Mouse (Mus musculus): ENCODE measurements at regions not wholly inside any gene's neighbourhood (a gene's known extent, or its start where the extent isn't known, plus 50 kb on each side); places are given as distances from the start of the nearest gene placed in this dataset.
"Not testable (repeated sequence)": the region's sequence is repeated elsewhere in the genome, so short reads cannot be mapped to it uniquely, and the experiment has no call there.

GRCm38 (mm10) chr5:100309807-100310165, 106.2 kb downstream of the Sec31a start:
- DNase-seq = no peak

GRCm38 (mm10) chr5:100309071-100309806, 106.8 kb downstream of the Sec31a start:
- no peak for DNase-seq

DNA sequence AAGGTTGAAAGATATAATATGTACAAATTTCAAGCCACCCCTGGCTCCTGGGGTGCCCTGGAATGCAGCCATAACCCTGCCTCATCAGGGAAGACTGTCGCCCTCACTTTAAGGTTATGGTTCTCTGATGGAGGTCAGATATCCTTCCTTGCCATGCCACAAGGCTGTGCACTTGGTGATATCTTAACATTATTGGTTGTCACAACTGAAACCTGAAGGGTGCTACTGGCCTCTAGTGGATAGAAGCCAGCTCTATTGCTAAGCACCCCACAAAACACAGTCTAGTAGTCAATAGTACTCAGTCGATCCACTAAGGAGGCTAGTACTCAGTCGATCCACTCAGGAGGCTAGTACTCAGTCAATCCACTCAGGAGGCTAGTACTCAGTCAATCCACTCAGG, 111.6 kb downstream of the Sec31a start:
- DNase-seq = peak; percentile 25

DNA sequence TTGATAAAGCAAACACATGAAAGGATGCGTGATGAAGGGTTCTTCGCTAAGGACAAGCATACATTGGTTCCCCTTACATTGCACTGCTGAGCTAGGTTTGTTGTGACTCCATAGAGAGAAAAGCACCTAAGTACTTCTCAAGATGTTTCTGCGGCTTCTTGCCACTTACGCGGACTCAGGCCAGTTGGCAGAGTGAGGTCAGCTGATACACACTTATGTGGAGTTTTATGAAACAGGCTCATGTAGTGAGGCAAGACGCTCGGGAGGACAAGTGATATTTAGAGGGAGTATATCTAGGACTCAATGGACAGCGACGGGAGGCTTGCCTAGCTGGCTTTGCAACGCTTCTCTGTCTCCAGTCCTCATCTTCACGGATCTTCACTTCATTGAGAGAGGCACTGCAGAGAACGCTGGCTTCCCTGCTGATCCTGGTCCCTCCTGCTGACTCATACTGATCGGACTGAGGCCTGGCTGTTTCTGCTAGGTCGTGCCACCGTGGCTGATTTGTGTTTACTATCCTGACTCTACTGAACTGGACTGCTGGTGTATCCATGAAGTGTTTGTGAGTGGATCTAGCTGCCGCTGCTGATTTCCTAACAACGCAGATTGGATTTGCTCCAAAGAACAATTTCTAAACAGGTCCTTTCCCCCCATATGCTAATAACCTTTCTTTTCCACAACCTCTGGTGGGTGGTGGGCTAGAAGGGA, 113.8 kb downstream of the Sec31a start:
- DNase-seq = peak; percentile 70

- DNase-seq = no peak
Observed at GRCm38 (mm10) chr5:100299141-100299540, 116.9 kb downstream of the Sec31a start.

DNA sequence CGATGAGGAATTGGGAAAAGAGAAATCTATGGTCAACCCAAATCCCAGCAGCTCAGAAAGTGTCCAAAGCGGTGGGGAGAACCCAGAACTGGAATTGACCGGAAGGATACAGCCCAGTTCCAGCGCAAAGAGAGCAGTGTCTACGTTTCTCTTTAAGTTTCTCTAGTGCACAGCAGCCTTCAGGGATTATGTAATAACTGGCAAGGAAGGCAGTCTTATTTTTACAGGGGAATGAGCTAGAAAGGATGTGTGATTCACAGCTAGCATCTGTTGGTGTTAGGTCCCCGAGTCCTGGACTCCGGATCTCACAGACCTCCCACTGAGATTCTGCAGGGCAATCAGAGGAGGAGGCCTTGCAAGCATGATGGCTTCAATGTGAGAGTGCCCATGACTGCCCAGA, 121.8 kb downstream of the Sec31a start:
- peak; percentile 44 for DNase-seq

GRCm38 (mm10) chr5:100280215-100280614, 120.6 kb upstream of the Tmem150c start:
- DNase-seq = no peak

GRCm38 (mm10) chr5:100279474-100279873, 119.9 kb upstream of the Tmem150c start:
- no peak for DNase-seq

- DNase-seq = no peak
Observed at GRCm38 (mm10) chr5:100274674-100275073, 115.1 kb upstream of the Tmem150c start.

DNA sequence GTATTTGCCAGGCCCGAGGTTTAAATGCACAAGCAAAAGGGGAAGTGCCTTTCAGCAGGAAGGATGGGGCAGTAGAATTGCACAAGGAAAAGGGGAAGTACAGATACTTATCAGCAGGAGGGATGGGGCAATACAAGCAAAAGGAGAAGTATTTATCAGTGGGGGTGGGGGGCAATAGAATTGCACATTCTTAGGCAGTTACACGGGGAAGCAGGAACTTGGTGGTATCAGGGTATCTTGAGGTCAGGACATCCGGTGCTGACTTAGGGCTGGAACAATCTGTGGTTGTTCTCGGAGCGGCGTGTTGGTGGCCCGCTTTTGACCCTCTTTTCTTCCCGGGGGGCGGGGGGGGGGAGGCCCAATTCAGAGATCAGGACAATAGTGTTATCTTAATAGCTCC, 112.4 kb upstream of the Tmem150c start:
- DNase-seq = not testable (repeated sequence)

- DNase-seq = no peak
Observed at GRCm38 (mm10) chr5:100270841-100271686, 111.5 kb upstream of the Tmem150c start.

- DNase-seq = no peak
Observed at GRCm38 (mm10) chr5:100268111-100268878, 108.7 kb upstream of the Tmem150c start.

DNA sequence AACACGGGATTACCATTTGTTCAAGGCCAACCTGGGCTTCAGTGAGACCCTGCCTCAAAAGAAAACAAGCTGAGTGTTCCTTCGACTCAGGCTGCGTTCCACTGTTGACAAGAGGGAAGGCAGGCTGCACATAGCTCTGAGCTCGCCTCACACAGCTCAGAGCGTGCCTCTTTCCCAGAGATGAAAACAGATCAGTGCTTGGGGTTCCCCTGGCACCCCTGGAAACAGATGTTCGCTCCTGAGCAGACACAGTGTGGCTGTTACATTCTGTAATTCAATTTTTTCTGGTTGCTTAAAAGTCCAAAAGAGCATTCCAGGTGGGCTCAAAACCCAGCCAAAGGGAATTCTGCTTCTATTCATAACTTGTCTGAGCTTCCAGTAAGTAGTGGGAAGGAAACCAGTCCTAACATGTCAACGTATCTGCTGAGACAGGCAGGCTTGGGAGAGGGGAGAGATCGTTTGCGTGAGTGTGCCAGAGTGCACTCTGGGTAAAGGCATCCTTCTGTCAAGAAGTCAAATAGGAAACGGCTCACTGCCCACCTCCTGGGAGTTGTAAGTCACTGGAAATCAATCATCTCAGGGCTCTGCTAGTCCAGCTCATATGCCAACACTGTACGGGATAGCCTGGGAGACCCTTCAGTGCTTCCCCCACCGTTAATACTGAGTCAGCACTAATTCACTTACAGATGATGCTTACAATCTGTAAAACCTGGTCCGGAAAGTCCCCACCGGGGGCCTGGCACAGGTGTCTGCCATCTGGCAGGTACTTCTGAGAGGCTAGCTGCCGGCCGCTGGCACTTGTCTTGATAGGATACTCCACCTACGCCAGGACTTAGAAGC, 107.3 kb upstream of the Tmem150c start:
- DNase-seq = no peak

DNA sequence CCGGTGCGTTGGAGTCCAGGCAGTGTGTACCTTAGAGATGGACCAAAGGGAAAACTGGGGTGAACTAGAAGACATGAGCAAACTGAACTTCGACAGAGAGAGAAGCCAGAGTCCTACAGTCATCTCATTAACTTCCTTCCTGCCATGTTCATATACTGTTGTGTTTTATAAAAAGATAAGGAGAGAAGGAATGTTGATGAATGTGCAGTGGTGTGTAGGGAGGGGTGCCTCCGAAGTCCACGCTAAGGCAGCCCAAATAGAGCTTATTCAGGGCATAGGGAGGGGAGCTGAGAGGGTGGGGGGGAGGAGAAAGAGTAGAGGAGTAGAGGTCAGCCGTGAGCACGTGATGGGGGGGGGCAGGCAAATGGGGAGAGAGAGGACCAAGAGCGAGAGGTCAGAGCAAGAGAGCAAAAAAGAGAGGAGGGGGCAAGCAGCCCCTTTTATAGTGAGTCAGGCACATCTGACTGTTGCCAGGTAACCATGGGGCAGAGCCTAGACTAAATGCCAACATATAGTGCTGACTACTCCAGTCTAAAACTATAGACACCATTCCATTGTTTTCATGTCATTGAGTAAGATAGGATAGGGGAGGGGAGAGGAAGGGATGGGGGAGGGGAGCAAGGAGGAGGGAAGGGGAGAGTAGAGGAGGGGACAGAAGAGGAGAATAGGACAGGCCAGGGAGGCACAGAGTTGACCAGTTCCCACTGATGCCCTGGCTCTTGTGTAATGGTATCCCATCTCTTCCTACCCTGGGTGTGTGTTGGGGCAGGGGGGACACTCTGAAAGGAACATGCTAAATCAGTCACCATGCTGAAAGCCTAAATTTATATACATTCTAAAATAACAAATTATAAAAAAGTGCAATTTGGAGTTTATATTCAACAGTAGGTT, 100.4 kb upstream of the Tmem150c start:
- DNase-seq = no peak

DNA sequence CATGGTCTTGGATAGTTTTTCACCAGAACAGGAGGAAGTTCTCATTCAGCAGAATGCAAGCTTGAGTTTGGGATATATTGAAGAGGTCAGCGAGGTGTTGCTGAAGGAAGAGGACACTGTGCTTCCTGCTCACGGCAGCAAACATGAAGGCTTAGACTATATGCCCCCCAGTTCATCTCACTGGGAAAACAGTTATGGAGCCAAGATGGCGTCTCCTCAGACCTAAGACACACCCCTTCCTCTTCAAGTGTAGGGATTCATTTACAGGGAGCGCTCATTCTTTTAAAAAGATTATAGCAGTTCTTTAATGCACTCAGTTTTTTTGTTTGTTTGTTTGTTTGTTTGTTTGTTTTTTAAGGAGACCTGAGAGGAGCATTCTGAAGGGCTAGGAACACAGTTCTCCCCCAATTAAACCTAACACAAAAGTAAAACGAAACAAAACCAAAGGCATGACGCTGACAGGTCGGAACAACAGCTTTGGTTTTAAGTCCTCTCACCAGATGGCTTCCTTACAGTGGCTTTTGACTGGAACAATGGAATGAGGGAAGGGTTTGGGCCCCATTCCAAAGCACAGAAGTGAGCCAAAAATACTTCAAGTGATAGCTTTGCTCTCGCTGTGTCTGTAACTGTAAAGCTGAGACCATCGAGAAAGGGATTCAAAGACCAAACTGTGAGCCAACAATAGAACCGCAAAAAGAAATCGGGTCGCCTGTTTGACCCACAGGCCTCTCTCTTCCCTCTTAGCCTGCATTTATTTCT, 99.5 kb upstream of the Tmem150c start:
- peak; percentile 52 for DNase-seq

DNA sequence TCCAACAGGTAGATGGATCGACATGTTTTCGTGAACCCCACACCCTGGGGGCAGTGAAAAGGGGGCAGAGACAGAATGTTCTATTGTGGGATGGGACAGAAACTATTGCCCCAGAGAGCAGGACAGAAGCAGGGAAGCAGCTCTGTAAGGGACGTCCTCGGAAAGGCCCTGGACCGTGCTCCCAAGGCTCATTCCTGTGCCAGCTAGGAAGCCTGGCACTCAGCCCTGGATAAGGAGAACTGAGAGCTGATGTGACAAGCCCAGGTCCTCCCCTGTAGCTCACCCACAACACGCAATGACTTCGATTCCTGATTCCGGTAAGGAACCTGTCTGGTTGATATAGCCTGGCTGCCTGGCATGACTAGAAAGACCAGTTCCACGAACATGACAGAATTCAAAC, 95.7 kb upstream of the Tmem150c start:
- DNase-seq = no peak

DNA sequence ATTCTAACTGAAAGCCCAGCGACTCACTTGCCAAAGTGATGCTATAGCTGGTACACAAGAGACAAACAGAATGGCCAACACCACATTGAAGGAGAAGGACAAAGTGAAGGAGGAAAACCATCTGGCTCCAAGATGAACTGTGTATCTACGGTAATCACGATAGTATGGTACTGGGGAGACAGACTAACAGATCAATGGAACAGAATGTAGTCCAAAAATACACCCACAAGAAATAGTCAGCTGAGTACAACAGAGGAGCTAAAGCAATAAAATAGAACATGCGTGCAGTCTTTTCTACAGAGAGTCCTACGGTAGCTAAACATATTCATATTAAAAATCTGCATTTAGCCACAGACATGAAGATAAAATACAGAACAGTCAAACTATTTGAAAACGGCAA, 92.4 kb upstream of the Tmem150c start:
- no peak for DNase-seq

- peak; percentile 50 for DNase-seq
Observed at GRCm38 (mm10) chr5:100249757-100250156, 90.1 kb upstream of the Tmem150c start.

GRCm38 (mm10) chr5:100248611-100249010, 89.0 kb upstream of the Tmem150c start:
- DNase-seq = no peak

- no peak for DNase-seq
Observed at GRCm38 (mm10) chr5:100246709-100247108, 87.1 kb upstream of the Tmem150c start.
